Mouse (Mus musculus): ENCODE measurements around the gene Dennd2c. TPM values are rescaled to one million over a fixed set of nuclear protein-coding genes. Genes with fewer than 3 reads are reported as not detected.
A peak's percentile ranks its signal among the peaks of the same experiment; 100 is the strongest.

The Dennd2c gene
- 0.75 and 1.3 TPM in 2 replicates for polyA plus RNA-seq (2015; fragmentation: Nextera tagmentation; extraction: Ambion mirVana)

- Histone ChIP-seq H3K27me3 (peaks cover 31% of the 10 kb centered on the region), H3K4me2 (peak within 1 kb of the TSS; percentile 71), H3K9me3 (replicated peaks) (no peaks in the 10 kb centered on the region), H3K4me3 (peak within 1 kb of the TSS; percentile 48), H3K36me3 (ENCODE audit: poor library complexity, severe bottlenecking) (no peaks in the 10 kb centered on the region), H3K27ac (no peak within 1 kb of the TSS), H3K9ac (peak within 1 kb of the TSS; percentile 48), H3K4me1 (peaks cover 13% of the 10 kb centered on the region)
- peak; percentile 97 for ATAC-seq
- WGBS = 1% methylated on average over 70 of the region's 72 CpGs
These were observed at the start of gene Dennd2c for GRCm38 (mm10) chr3:103102454-103103390. Gene Dennd2c (plus strand): TSS chr3:103102604.

DNA sequence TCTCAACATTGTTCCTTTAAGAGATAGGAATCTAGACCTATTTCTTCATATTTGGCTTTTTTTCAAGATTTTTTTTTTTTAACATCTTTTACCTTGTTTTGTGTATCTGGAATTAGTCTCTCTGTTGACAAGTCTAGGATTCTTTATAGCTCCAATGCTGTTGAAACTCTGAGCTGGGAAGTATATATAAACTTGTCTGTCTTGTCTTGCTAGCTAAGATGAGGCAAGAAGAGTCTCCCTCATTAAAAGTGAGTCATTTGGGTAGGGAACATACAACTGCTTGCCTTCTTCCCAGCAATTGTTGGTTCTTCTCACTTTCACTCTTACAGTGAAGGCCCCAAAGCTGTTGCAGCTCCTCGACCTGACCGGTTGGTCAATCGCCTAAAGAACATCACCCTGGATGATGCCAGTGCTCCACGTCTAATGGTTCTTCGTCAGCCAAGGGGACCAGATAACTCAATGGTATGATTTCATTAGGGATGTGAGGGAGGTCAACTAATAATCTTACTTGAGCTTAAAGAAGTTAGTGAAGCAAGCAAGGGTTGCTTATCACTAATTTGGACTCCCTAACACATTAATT lies 46.3 kb upstream of the Dennd2c start:
- no peak overlapping the region for H3K27ac ChIP-seq
- peaks cover 8% of the 10 kb centered on the region for H3K4me1 ChIP-seq
- no peak overlapping the region for H3K4me2 ChIP-seq
- H3K9ac ChIP-seq = no peak overlapping the region
- no peaks in the 10 kb centered on the region for H3K27me3 ChIP-seq
- 94% methylated on average over 5 of the region's 5 CpGs for WGBS
- peaks cover 64% of the 10 kb centered on the region for H3K36me3 ChIP-seq (ENCODE audit: poor library complexity, severe bottlenecking)
- H3K4me3 ChIP-seq = no peak overlapping the region
- no peak for ATAC-seq
- H3K9me3 ChIP-seq (replicated peaks) = no peaks in the 10 kb centered on the region

GRCm38 (mm10) chr3:103057752-103058151 lies 44.7 kb upstream of the Dennd2c start:
- H3K4me3 ChIP-seq = peak overlapping the region; percentile 79
- no peaks in the 10 kb centered on the region for H3K27me3 ChIP-seq
- H3K4me2 ChIP-seq = peak overlapping the region; percentile 65
- peak overlapping the region; percentile 86 for H3K9ac ChIP-seq
- peak; percentile 60 for ATAC-seq
- WGBS = under 1% methylated on average over 10 of the region's 10 CpGs
- peaks cover 8% of the 10 kb centered on the region for H3K4me1 ChIP-seq
- H3K9me3 ChIP-seq (replicated peaks) = no peaks in the 10 kb centered on the region
- H3K27ac ChIP-seq = peak overlapping the region; percentile 63
- H3K36me3 ChIP-seq (ENCODE audit: poor library complexity, severe bottlenecking) = peaks cover 65% of the 10 kb centered on the region

DNA sequence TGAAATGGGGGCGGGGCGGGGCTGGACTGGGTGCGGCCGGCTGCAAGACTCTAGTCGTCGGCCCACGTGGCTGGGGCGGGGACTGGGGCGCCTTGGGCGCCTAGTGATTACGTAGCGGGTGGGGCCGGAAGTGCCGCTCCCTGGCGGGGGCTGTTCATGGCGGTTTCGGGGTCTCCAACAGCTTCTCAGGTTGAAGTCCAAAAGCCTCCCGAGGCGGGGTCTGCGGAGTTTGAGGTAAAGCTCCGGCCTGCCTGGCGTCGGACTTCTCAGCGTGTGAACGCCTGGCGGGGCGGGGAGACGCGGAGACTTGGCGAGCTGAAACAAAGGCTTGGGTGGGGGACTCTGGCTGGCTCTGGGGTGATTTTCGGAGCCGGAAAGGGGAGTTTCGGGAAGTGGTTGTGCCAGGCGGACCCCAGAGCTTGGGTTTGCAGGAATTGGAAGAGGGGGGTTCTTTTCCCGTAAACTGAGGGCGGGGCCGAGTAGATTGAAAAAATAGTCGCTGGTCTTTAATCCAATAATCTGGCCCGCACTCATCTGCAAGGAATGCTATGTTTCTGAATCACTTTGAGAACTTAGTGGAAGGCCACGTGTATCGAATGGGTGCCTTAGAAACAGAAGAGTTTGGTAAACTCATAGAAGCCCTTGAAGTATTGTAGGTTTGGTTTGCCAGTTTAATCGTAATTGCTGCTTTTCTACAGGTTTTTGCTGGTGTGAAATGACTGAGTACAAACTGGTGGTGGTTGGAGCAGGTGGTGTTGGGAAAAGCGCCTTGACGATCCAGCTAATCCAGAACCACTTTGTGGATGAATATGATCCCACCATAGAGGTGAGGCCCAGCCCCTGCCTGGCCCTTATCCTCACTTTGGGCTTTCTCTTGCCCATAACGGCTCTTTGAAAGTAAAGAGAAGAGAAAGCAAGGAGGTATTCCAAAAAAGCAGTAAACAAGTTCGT lies 43.9 kb upstream of the Dennd2c start, which contains the start of gene Nras:
Gene Nras, plus strand, starts transcription at position 79 of the 951 bp plus-strand sequence.
- Histone ChIP-seq H3K4me1 (peaks cover 8% of the 10 kb centered on the region), H3K9ac (peak within 1 kb of the TSS; percentile 86), H3K27me3 (no peaks in the 10 kb centered on the region), H3K27ac (peak within 1 kb of the TSS; percentile 95), H3K36me3 (ENCODE audit: poor library complexity, severe bottlenecking) (peaks cover 67% of the 10 kb centered on the region), H3K9me3 (replicated peaks) (no peaks in the 10 kb centered on the region), H3K4me2 (peak within 1 kb of the TSS; percentile 65), H3K4me3 (peak within 1 kb of the TSS; percentile 79)
- WGBS = 2% methylated on average over 46 of the region's 46 CpGs
- ATAC-seq = peak; percentile 99

- 93% methylated on average over 8 of the region's 8 CpGs for WGBS
- Histone ChIP-seq H3K9ac (no peak overlapping the region), H3K9me3 (replicated peaks) (no peaks in the 10 kb centered on the region), H3K27ac (no peak overlapping the region), H3K27me3 (no peaks in the 10 kb centered on the region), H3K4me3 (no peak overlapping the region), H3K36me3 (ENCODE audit: poor library complexity, severe bottlenecking) (peaks cover 70% of the 10 kb centered on the region), H3K4me2 (no peak overlapping the region), H3K4me1 (no peaks in the 10 kb centered on the region)
- no peak for ATAC-seq
These were observed 35.5 kb upstream of the Dennd2c start for GRCm38 (mm10) chr3:103066927-103067326.

GRCm38 (mm10) chr3:103068971-103069370 lies 33.4 kb upstream of the Dennd2c start:
- Histone ChIP-seq H3K4me2 (no peak overlapping the region), H3K4me3 (no peak overlapping the region), H3K9ac (no peak overlapping the region), H3K27ac (no peak overlapping the region), H3K27me3 (no peaks in the 10 kb centered on the region), H3K9me3 (replicated peaks) (no peaks in the 10 kb centered on the region), H3K4me1 (no peaks in the 10 kb centered on the region), H3K36me3 (ENCODE audit: poor library complexity, severe bottlenecking) (peaks cover 50% of the 10 kb centered on the region)
- ATAC-seq = no peak
- WGBS = 94% methylated on average over 6 of the region's 6 CpGs

GRCm38 (mm10) chr3:103073771-103074170 lies 28.6 kb upstream of the Dennd2c start, which contains the start of gene Ampd1:
Gene Ampd1 (plus strand): TSS chr3:103074014.
- H3K36me3 ChIP-seq (ENCODE audit: poor library complexity, severe bottlenecking) = peaks cover 6% of the 10 kb centered on the region
- no peak for ATAC-seq
- no peak within 1 kb of the TSS for H3K4me2 ChIP-seq
- H3K4me3 ChIP-seq = no peak within 1 kb of the TSS
- no peak within 1 kb of the TSS for H3K9ac ChIP-seq
- no peaks in the 10 kb centered on the region for H3K9me3 ChIP-seq (replicated peaks)
- 0 out of 2 replicates have a peak, but pooled peaks cover 2% of the 10 kb centered on the region for H3K27me3 ChIP-seq
- no peak within 1 kb of the TSS for H3K27ac ChIP-seq
- no peaks in the 10 kb centered on the region for H3K4me1 ChIP-seq
- 80% methylated on average over 5 of the region's 5 CpGs for WGBS

DNA sequence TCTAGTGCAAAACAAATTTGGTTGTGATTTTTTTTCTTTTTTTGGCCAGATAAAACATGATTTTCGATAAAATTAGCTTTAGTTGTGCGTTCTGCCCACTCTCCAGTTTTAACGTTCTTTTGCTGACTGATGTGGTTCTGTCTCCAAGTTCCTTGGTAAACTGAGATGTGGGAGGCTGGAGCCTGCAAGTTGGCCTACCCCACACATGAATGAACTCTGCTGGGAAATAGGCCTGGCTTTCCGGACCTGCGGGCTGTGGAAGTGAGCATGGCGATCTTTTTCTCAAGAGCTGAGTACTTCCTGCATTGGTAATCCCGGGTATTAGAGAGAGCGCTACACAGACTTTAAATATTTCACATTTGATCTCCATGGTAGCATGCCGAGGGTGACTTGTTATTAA lies 26.5 kb upstream of the Dennd2c start:
- H3K27me3 ChIP-seq = 0 out of 2 replicates have a peak, but pooled peaks cover 2% of the 10 kb centered on the region
- no peak for ATAC-seq
- H3K9ac ChIP-seq = no peak overlapping the region
- H3K27ac ChIP-seq = no peak overlapping the region
- no peaks in the 10 kb centered on the region for H3K36me3 ChIP-seq (ENCODE audit: poor library complexity, severe bottlenecking)
- WGBS = 89% methylated on average over 9 of the region's 9 CpGs
- H3K4me2 ChIP-seq = no peak overlapping the region
- H3K9me3 ChIP-seq (replicated peaks) = no peaks in the 10 kb centered on the region
- H3K4me1 ChIP-seq = no peaks in the 10 kb centered on the region
- H3K4me3 ChIP-seq = no peak overlapping the region

GRCm38 (mm10) chr3:103076476-103076875 lies 25.9 kb upstream of the Dennd2c start:
- no peak overlapping the region for H3K4me2 ChIP-seq
- no peaks in the 10 kb centered on the region for H3K9me3 ChIP-seq (replicated peaks)
- no peak overlapping the region for H3K9ac ChIP-seq
- H3K36me3 ChIP-seq (ENCODE audit: poor library complexity, severe bottlenecking) = no peaks in the 10 kb centered on the region
- ATAC-seq = no peak
- H3K27me3 ChIP-seq = 0 out of 2 replicates have a peak, but pooled peaks cover 2% of the 10 kb centered on the region
- no peak overlapping the region for H3K4me3 ChIP-seq
- no peak overlapping the region for H3K27ac ChIP-seq
- H3K4me1 ChIP-seq = no peaks in the 10 kb centered on the region
- WGBS = 95% methylated on average over 9 of the region's 9 CpGs

DNA sequence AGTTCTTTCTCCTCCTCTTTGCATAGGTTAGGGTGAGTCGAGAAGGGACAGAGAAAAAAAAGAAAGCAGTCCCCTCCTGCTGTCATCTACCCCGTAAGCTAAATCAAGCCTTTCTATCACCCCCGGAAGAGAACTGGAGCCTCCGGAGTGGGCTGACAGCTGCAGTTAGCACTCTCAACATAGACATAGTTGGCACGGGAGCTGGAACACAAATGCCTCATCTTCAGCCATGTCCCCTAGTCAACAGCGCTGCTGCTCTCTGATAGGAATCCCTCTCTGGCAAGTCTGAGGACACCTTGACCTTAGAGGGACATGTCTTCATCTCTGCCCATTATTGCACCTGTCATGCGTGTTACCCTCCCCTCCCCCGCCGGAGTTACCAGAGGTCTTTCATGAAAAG lies 23.1 kb upstream of the Dennd2c start:
- no peaks in the 10 kb centered on the region for H3K9me3 ChIP-seq (replicated peaks)
- H3K4me1 ChIP-seq = no peaks in the 10 kb centered on the region
- no peaks in the 10 kb centered on the region for H3K36me3 ChIP-seq (ENCODE audit: poor library complexity, severe bottlenecking)
- H3K9ac ChIP-seq = no peak overlapping the region
- no peak overlapping the region for H3K27ac ChIP-seq
- WGBS = 91% methylated on average over 8 of the region's 9 CpGs
- no peak for ATAC-seq
- no peak overlapping the region for H3K4me3 ChIP-seq
- H3K27me3 ChIP-seq = 0 out of 2 replicates have a peak, but pooled peaks cover 2% of the 10 kb centered on the region
- no peak overlapping the region for H3K4me2 ChIP-seq

DNA sequence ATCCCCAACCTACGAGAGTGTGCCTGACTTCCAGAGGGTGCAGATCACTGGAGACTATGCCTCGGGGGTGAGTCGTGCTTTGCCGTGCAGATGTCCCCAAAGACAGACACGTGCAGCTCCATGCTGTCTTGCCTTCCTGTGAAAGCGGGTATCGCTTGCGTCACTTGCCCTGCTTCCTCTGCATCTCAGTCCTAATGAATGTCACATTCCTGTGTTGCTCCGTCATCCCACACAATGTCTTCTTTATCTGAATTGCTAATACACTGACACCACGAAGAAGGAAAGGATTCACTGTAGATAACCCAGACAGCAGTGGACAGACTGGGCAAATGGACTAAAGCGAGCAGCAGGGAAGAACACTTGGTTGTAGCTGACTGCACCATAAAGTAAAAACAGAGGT lies 21.4 kb upstream of the Dennd2c start:
- no peaks in the 10 kb centered on the region for H3K4me1 ChIP-seq
- H3K9ac ChIP-seq = no peak overlapping the region
- no peak overlapping the region for H3K4me2 ChIP-seq
- 0 out of 2 replicates have a peak, but pooled peaks cover 2% of the 10 kb centered on the region for H3K27me3 ChIP-seq
- no peaks in the 10 kb centered on the region for H3K36me3 ChIP-seq (ENCODE audit: poor library complexity, severe bottlenecking)
- H3K9me3 ChIP-seq (replicated peaks) = no peaks in the 10 kb centered on the region
- ATAC-seq = no peak
- no peak overlapping the region for H3K27ac ChIP-seq
- H3K4me3 ChIP-seq = no peak overlapping the region
- 72% methylated on average over 11 of the region's 11 CpGs for WGBS
